Mouse (Mus musculus) stomach, postnatal 0 days (tissue): Measurements from ENCODE around the gene Map1b. TPM values are rescaled to one million over a fixed set of nuclear protein-coding genes. Genes with fewer than 3 reads are reported as not detected.

Experiments used
- ATAC-seq: fragments of 200-750 bp; cut with Nextera tagmentation; 2 replicates; pipeline ENCODE4 v1.8.0; 2017; ENCODE audit not compliant: low FRiP score, low TSS enrichment
- DNase-seq: peaks from one replicate; pipeline ENCODE4 v3.0.0-alpha.2; 2016; ENCODE audit warnings: low spot score
- H3K27ac ChIP-seq: fragments of 300-500 bp; sonication (generic); replicated peaks from 2 replicates; pipeline ENCODE4 v1.5.1; 2014; ENCODE audit warnings: mild to moderate bottlenecking, control low read depth
- H3K27me3 ChIP-seq: fragments of 300-500 bp; sonication (generic); 2 replicates; pipeline ENCODE4 v1.6.1; 2014; ENCODE audit warnings: low read length; ENCODE audit not compliant: control insufficient read depth, insufficient read depth
- H3K36me3 ChIP-seq: fragments of 300-500 bp; sonication (generic); 2 replicates; pipeline ENCODE4 v1.6.1; 2014; ENCODE audit warnings: low read length, mixed read lengths; ENCODE audit not compliant: control insufficient read depth, insufficient read depth
- H3K4me1 ChIP-seq: fragments of 300-500 bp; sonication (generic); replicated peaks from 2 replicates; pipeline ENCODE4 v1.6.1; 2014; ENCODE audit warnings: antibody characterized with exemption; ENCODE audit not compliant: control insufficient read depth, insufficient read depth
- H3K4me2 ChIP-seq: fragments of 300-500 bp; sonication (generic); replicated peaks from 2 replicates; pipeline ENCODE4 v1.6.1; 2014; ENCODE audit warnings: low read depth, mild to moderate bottlenecking, control low read depth, moderate library complexity
- H3K4me3 ChIP-seq: fragments of 300-500 bp; sonication (generic); 2 replicates; pipeline ENCODE4 v1.5.1; 2014; ENCODE audit warnings: low read depth, low read length, control low read depth
- H3K9ac ChIP-seq: fragments of 300-500 bp; sonication (generic); 2 replicates; pipeline ENCODE4 v1.6.1; 2014; ENCODE audit warnings: mild to moderate bottlenecking, low read length, control low read depth, mixed read lengths
- H3K9me3 ChIP-seq: fragments of 300-500 bp; sonication (generic); 2 replicates; pipeline ENCODE4 v1.6.1; 2016; ENCODE audit warnings: low read length; ENCODE audit not compliant: control insufficient read depth
- CTCF ChIP-seq: IDR thresholded peaks from 2 replicates; pipeline ENCODE4 v1.5.1; 2016; ENCODE audit warnings: antibody characterized with exemption, low read depth, mild to moderate bottlenecking, moderate library complexity
- EP300 ChIP-seq: optimal IDR thresholded peaks from 2 replicates; pipeline ENCODE3; 2016; ENCODE audit warnings: antibody characterized with exemption
- WGBS: fragments of 180-500 bp; shearing (Covaris S2); extraction: QIAGEN DNeasy Blood & Tissue Kit; methylation state at CpG from one replicate; pipeline ENCODE4 v1.1.7; 2014; 5-methylcytosine and 5-hydroxymethylcytosine counted together
- polyA plus RNA-seq: library from polyadenylated mRNA; unstranded; fragments of >200 nt; fragmentation: Nextera tagmentation; extraction: Ambion mirVana; gene quantifications from 2 replicates; pipeline ENCODE4 v1.2.1, GENCODE M21; 2015

Gene Map1b
- polyA plus RNA-seq, 1 experiment from 2014 or later = 63.8 TPM

GRCm38 (mm10) chr13:99506580-99506962, 9.8 kb downstream of the Map1b start:
- no peak overlapping the region for H3K9ac ChIP-seq
- no peaks in the 10 kb centered on the region for H3K36me3 ChIP-seq
- H3K4me1 ChIP-seq = 0 out of 2 replicates have a peak, but pooled peaks cover 1% of the 10 kb centered on the region
- H3K27ac ChIP-seq = no peak overlapping the region; the same call in 1 of the 2 replicates
- TF ChIP-seq EP300 (no peak), CTCF (no peak)
- no peak overlapping the region for H3K4me3 ChIP-seq
- no peaks in the 10 kb centered on the region for H3K27me3 ChIP-seq
- DNase-seq (no peak), ATAC-seq (peak; percentile 44; the same call in 1 of the 2 replicates)
- H3K4me2 ChIP-seq = no peak overlapping the region
- H3K9me3 ChIP-seq = no peaks in the 10 kb centered on the region
- WGBS = 9% methylated on average over 2 of the region's 2 CpGs

GRCm38 (mm10) chr13:99505826-99506579, 10.3 kb downstream of the Map1b start:
- Histone ChIP-seq H3K36me3 (no peaks in the 10 kb centered on the region), H3K27ac (no peak overlapping the region; the same call in 1 of the 2 replicates), H3K4me1 (0 out of 2 replicates have a peak, but pooled peaks cover 3% of the 10 kb centered on the region), H3K27me3 (no peaks in the 10 kb centered on the region), H3K4me2 (no peak overlapping the region), H3K9ac (no peak overlapping the region), H3K9me3 (no peaks in the 10 kb centered on the region), H3K4me3 (no peak overlapping the region)
- ATAC-seq = peak; percentile 33; the same call in 1 of the 2 replicates
- no peak for DNase-seq
- WGBS = 65% methylated on average over 11 of the region's 11 CpGs
- no peak for TF ChIP-seq EP300
- TF ChIP-seq CTCF = no peak

GRCm38 (mm10) chr13:99503370-99503979, 12.9 kb downstream of the Map1b start:
- Histone ChIP-seq H3K4me1 (0 out of 2 replicates have a peak, but pooled peaks cover 3% of the 10 kb centered on the region), H3K4me2 (no peak overlapping the region), H3K27ac (no peak overlapping the region), H3K27me3 (no peaks in the 10 kb centered on the region), H3K9me3 (no peaks in the 10 kb centered on the region), H3K9ac (no peak overlapping the region), H3K4me3 (no peak overlapping the region), H3K36me3 (no peaks in the 10 kb centered on the region)
- TF ChIP-seq EP300 = no peak
- no peak for TF ChIP-seq CTCF
- WGBS = 67% methylated on average over 14 of the region's 14 CpGs
- no peak for DNase-seq
- no peak for ATAC-seq

GRCm38 (mm10) chr13:99502911-99503310, 13.4 kb downstream of the Map1b start:
- TF ChIP-seq EP300 (no peak), CTCF (no peak)
- Histone ChIP-seq H3K4me3 (no peak overlapping the region), H3K9ac (no peak overlapping the region), H3K27ac (no peak overlapping the region), H3K4me2 (no peak overlapping the region), H3K9me3 (no peaks in the 10 kb centered on the region), H3K27me3 (no peaks in the 10 kb centered on the region), H3K4me1 (0 out of 2 replicates have a peak, but pooled peaks cover 3% of the 10 kb centered on the region), H3K36me3 (no peaks in the 10 kb centered on the region)
- WGBS = 65% methylated on average over 7 of the region's 7 CpGs
- ATAC-seq (peak; percentile 41; the same call in 1 of the 2 replicates), DNase-seq (no peak)

- Histone ChIP-seq H3K27me3 (no peaks in the 10 kb centered on the region), H3K4me1 (0 out of 2 replicates have a peak, but pooled peaks cover 3% of the 10 kb centered on the region), H3K27ac (no peak overlapping the region), H3K4me3 (no peak overlapping the region), H3K4me2 (no peak overlapping the region), H3K9ac (no peak overlapping the region), H3K9me3 (no peaks in the 10 kb centered on the region), H3K36me3 (no peaks in the 10 kb centered on the region)
- no peak for DNase-seq
- WGBS = 51% methylated on average over 13 of the region's 13 CpGs
- no peak for TF ChIP-seq EP300
- no peak for TF ChIP-seq CTCF
- no peak for ATAC-seq
These were observed 14.1 kb downstream of the Map1b start for GRCm38 (mm10) chr13:99502126-99502744.
